Mouse (Mus musculus) ES-Bruce4 (cell line): ENCODE data around the gene Il1r2. TPM values are rescaled to one million over a fixed set of nuclear protein-coding genes. Genes with fewer than 3 reads are reported as not detected.

Experiments used
- H3K27ac ChIP-seq: 2 replicates; pipeline ENCODE4 v1.5.1; 2012; ENCODE audit warnings: low read length, inconsistent platforms; ENCODE audit not compliant: insufficient read depth
- H3K27me3 ChIP-seq: 2 replicates; pipeline ENCODE4 v1.6.1; 2012; ENCODE audit warnings: mild to moderate bottlenecking, low read length, inconsistent platforms; ENCODE audit not compliant: control insufficient read depth, poor library complexity, insufficient read depth, severe bottlenecking
- H3K36me3 ChIP-seq: 2 replicates; pipeline ENCODE4 v1.6.1; 2012; ENCODE audit warnings: inconsistent platforms, mild to moderate bottlenecking, low read length, moderate library complexity; ENCODE audit not compliant: control insufficient read depth, poor library complexity, insufficient read depth, severe bottlenecking
- H3K4me1 ChIP-seq: one replicate; pipeline ENCODE4 v1.8.1; 2011; ENCODE audit warnings: low read length; ENCODE audit not compliant: control insufficient read depth, insufficient read depth
- H3K4me3 ChIP-seq: 2 replicates; pipeline ENCODE4 v1.5.1; 2011; ENCODE audit warnings: low read depth, mild to moderate bottlenecking, low read length
- H3K9ac ChIP-seq: 2 replicates; pipeline ENCODE4 v1.6.1; 2012; ENCODE audit warnings: low read depth, mild to moderate bottlenecking, inconsistent platforms; ENCODE audit not compliant: poor library complexity, severe bottlenecking
- H3K9me3 ChIP-seq: replicated peaks from 2 replicates; pipeline ENCODE4 v1.6.1; 2012; ENCODE audit warnings: mild to moderate bottlenecking, low read length, inconsistent platforms; ENCODE audit not compliant: control insufficient read depth, poor library complexity, insufficient read depth, severe bottlenecking
- CTCF ChIP-seq: IDR thresholded peaks from one replicate; pipeline ENCODE4 v1.8.1; 2011; ENCODE audit warnings: low read depth, low read length
- EP300 ChIP-seq: IDR thresholded peaks from 2 replicates; pipeline ENCODE4 v1.6.1; 2011; ENCODE audit warnings: low read depth, low read length; ENCODE audit not compliant: insufficient read depth
- POLR2A ChIP-seq: IDR thresholded peaks from one replicate; pipeline ENCODE4 v1.8.1; 2011; ENCODE audit warnings: low read length; ENCODE audit not compliant: insufficient read depth
- polyA plus RNA-seq: library from polyadenylated mRNA; stranded (reverse); fragments of >200 nt; gene quantifications from 2 replicates; pipeline ENCODE4 v1.2.4, GENCODE M21; 2011; ENCODE audit warnings: low read depth; ENCODE audit not compliant: missing spikeins, insufficient read depth, insufficient read length

Gene Il1r2
- polyA plus RNA-seq, 1 experiment: not detected

DNA sequence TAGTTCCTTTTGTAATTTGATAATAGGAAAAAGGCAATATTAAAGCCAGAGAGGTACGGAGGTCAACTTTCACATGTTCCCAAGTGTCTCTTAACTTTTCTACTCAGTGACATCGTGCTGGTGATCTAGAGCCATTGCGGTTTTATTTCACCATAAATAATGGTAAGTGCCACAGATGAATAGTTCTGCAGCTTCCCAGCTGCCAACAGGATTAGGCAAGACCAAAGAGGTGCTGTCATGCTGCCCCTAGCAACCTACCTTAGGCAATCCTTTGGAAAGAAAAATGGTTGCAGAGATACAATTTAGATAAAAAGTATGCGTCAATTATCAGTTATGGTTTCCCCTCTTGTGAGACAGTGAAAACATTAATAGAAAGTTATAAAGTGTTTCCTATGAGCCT is 54.6 kb downstream of the Il1r2 start:
- Histone ChIP-seq H3K4me1 (no peaks in the 10 kb centered on the region), H3K9me3 (no peaks in the 10 kb centered on the region)

DNA sequence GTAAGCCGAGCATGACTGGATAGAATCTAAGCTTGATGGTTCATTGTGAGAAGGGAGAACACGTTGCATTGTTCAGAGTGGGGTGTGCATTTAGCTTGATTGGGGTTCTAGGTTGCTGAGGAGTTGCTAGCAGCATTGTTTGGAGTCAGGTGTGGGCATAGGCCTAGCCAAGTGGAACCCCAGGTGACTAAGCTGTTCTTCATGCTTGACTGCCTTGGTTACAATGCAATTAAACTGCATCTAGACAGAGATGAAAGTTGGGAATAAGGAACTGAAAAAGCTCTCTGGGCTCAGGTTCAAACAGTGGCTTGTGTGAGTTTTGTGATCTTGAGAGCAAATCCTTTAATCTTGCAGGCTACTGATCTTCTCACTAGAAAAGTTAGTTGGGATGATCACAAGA is 55.4 kb downstream of the Il1r2 start:
- H3K27me3 ChIP-seq: no peaks in the 10 kb centered on the region
- H3K4me1 ChIP-seq: no peaks in the 10 kb centered on the region
- no peak for TF ChIP-seq POLR2A
- no peak for TF ChIP-seq EP300
- no peak for TF ChIP-seq CTCF
- no peaks in the 10 kb centered on the region for H3K36me3 ChIP-seq
- H3K27ac ChIP-seq: no peak overlapping the region
- H3K9me3 ChIP-seq: no peaks in the 10 kb centered on the region
- no peak overlapping the region for H3K4me3 ChIP-seq
- H3K9ac ChIP-seq: no peak overlapping the region

More for the DNA sequence above, 54.6 kb downstream of the Il1r2 start:
- no peaks in the 10 kb centered on the region for H3K27me3 ChIP-seq
- TF ChIP-seq POLR2A (no peak), CTCF (no peak), EP300 (no peak)
- no peak overlapping the region for H3K4me3 ChIP-seq
- H3K27ac ChIP-seq: no peak overlapping the region
- H3K9ac ChIP-seq: no peak overlapping the region
- no peaks in the 10 kb centered on the region for H3K36me3 ChIP-seq

DNA sequence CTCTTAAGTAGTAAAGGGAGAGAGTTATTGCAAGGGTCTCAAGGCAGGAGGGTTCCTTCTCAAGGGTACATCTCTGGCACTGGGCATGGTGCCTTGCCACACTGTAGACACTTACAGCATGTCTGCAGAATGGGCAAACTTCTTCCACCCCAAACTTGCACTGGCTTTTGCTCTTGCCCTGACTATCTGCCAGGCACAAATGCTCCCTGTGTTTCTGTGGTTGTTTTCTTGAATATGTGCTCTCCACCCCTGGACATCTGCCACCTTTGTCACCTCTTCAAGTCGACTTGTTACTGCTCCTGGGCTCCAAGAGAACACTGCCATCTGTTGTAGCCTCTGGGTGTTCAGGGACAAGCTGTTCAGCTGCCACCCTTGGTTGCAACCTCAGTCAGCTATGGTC is 57.8 kb downstream of the Il1r2 start:
- H3K9ac ChIP-seq: no peak overlapping the region
- no peaks in the 10 kb centered on the region for H3K4me1 ChIP-seq
- H3K4me3 ChIP-seq: no peak overlapping the region
- no peaks in the 10 kb centered on the region for H3K36me3 ChIP-seq
- no peak overlapping the region for H3K27ac ChIP-seq
- no peaks in the 10 kb centered on the region for H3K9me3 ChIP-seq
- H3K27me3 ChIP-seq: no peaks in the 10 kb centered on the region
- no peak for TF ChIP-seq POLR2A
- TF ChIP-seq CTCF: no peak
- TF ChIP-seq EP300: no peak

DNA sequence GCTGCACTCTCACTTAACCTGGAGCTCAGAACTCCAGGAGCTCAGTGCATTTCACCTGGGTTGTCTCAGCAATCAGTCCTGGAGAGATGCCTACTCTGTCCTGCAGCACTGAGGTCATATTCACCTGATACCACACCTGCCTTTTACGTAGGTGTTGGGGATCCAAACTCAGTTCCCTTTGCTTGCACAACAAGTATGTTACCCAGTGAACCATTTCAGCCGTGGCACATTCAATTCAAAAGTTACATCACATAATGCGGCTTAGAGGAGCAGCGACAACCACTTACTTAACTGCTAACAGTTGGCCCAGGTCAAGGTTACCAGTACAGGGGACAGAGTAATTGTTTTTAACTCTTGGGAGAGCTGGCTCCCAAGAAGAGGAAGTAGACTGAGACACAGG is 58.8 kb downstream of the Il1r2 start:
- Histone ChIP-seq H3K9ac (no peak overlapping the region), H3K4me3 (no peak overlapping the region), H3K36me3 (no peaks in the 10 kb centered on the region), H3K9me3 (no peaks in the 10 kb centered on the region), H3K27ac (no peak overlapping the region), H3K27me3 (no peaks in the 10 kb centered on the region), H3K4me1 (no peaks in the 10 kb centered on the region)
- TF ChIP-seq POLR2A: no peak
- no peak for TF ChIP-seq EP300
- TF ChIP-seq CTCF: no peak

DNA sequence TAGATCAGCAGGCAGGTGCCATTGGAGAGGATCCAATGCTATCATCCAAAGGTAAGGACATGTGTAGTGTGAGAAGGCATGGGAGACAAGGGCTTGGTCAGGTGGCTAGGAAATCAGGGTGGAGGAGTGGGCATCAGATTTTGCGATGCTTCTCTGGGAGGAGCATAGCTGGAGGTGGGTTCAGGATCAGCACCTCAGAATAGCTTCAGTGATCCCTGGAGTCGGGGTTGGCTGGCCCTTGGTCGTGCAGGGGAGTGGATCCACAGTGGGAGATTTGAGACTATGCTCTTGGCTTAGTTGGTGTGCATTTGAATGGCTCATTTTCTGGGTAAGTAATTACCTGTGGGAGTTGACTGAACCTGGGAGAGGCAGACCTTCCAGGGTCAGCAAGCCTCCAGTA is 59.7 kb downstream of the Il1r2 start:
- Histone ChIP-seq H3K36me3 (no peaks in the 10 kb centered on the region), H3K9me3 (no peaks in the 10 kb centered on the region), H3K27me3 (no peaks in the 10 kb centered on the region), H3K9ac (no peak overlapping the region), H3K4me3 (no peak overlapping the region), H3K4me1 (no peaks in the 10 kb centered on the region), H3K27ac (no peak overlapping the region)
- TF ChIP-seq CTCF (no peak), POLR2A (no peak), EP300 (no peak)

DNA sequence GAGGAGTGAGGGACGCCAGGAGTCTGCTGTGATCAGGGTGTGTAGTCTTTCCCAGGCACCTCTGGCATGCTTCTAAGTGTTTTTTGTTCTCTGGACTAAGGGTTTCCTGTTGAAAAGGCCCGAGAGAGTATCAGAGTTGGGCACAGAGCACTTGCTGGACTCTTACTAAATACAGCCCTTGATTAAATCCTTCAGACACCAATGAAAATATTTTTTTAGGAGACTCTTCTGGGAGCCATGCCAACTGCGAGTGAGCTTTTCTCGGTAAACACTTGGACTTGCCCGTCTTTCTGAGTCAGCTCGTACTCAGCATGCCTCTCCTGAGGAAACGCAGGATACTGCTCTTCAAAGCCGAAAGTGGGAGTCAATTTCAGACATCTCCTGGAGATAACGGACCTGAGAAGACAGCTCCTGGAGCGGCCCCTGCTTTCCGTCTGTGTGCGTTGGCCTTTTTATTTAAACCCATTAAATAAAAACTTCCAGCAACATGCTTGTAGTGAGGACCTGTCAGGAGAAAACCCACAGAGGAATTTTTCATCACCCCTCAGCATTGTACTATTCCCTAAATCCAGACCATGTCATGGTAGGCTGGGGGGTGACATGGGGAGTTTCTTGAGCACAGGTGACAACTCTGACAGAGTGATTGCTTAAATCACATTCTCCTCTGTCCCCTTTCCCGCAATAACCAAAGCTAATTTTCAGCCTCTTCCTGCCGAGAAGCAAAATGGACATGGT is 66.1 kb downstream of the Il1r2 start:
- Histone ChIP-seq H3K36me3 (no peaks in the 10 kb centered on the region), H3K4me1 (no peaks in the 10 kb centered on the region), H3K9ac (no peak overlapping the region), H3K27ac (no peak overlapping the region), H3K4me3 (no peak overlapping the region), H3K27me3 (no peaks in the 10 kb centered on the region), H3K9me3 (no peaks in the 10 kb centered on the region)
- TF ChIP-seq CTCF (no peak), EP300 (no peak), POLR2A (no peak)
